Mouse (Mus musculus) kidney, adult 8-10 months (tissue): ENCODE data around the gene Tmem184b.

ENCODE experiments used
- DNase-seq, 2 experiments: peaks; one replicate each; pipeline ENCODE4 v3.0.0; 2022

Tmem184b gene

DNA sequence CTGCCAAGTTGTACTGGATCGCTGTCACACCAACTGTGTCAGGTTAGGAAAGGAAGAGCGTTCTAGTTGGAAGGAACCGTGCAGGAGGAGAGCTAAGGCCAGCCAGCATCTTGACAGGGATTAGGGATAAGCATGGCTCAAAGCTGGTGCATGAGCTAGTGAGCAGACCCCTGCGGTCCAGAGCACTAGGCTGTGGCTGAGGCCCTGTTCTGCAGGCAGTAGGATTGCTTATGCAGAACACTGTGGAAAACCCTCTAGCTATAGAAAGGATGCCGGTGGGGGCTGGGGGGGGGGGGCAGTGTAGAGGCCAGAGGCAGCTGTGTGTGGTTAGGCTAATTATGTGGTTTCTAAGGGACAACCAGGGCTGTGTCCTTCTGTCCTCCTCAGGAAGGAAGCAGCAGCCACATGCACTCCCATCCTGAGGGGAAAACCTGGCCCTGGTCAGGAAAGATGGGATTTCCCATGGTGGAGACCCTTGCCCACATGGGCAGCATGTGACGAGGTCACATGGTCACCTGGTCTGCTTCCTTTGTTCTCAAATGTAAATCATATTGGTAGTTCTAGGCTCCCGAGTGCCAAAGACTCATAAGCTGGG lies 68.2 kb downstream of the Tmem184b start:
- no peak for DNase-seq

- DNase-seq = peak; percentile 45 to 54
Observed at GRCm38 (mm10) chr15:79333409-79333808, 70.0 kb downstream of the Tmem184b start.

DNA sequence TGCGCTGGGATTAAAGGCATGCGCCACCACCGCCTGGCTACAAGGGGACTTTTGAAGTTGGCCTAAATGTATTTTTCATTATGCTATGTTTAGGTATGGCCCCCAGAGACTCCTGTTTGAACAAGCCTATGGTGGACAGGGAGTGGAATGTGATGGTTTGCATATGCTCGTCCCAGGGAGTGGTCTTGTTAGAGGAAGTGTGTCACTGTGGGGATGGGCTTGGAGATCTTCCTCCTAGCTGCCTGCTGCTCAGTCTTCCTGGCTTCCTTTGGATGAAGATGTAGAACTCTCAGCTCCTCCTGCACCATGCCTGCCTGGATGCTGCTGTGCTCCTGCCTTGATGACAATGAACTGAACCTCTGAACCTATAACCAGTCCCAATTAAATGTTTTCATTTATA lies 72.8 kb downstream of the Tmem184b start:
- no peak for DNase-seq

GRCm38 (mm10) chr15:79329979-79330363 lies 73.4 kb downstream of the Tmem184b start:
- DNase-seq = no peak

DNA sequence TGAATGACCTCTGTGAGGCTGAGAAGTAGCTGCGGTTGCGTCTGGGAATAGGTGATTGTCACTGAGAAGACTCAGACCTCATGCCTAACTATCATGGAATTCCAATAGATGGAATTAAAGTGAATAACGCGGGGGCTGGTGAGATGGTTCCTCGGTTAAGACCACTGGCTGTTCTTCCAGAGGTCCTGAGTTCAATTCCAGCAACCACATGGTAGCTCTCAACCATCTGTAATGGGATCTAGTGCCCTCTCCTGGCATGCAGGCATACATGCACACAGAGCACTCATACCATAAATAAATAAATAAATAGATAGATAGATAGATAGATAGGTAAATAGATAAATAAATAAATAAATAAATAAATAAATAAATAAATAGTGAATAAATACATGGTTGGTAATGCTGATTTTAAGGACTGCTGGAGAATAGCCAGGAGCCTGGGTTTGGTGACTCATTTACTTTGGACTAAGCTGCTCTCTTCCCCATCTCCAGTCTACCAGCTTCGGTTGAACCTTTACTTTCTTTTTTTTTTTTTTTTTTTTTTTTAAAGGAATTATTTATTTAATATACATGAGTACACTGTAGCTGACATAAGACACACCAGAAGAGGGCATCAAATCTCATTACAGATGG lies 73.9 kb downstream of the Tmem184b start:
- DNase-seq = no peak

GRCm38 (mm10) chr15:79328939-79329275 lies 74.5 kb downstream of the Tmem184b start:
- DNase-seq = no peak

DNA sequence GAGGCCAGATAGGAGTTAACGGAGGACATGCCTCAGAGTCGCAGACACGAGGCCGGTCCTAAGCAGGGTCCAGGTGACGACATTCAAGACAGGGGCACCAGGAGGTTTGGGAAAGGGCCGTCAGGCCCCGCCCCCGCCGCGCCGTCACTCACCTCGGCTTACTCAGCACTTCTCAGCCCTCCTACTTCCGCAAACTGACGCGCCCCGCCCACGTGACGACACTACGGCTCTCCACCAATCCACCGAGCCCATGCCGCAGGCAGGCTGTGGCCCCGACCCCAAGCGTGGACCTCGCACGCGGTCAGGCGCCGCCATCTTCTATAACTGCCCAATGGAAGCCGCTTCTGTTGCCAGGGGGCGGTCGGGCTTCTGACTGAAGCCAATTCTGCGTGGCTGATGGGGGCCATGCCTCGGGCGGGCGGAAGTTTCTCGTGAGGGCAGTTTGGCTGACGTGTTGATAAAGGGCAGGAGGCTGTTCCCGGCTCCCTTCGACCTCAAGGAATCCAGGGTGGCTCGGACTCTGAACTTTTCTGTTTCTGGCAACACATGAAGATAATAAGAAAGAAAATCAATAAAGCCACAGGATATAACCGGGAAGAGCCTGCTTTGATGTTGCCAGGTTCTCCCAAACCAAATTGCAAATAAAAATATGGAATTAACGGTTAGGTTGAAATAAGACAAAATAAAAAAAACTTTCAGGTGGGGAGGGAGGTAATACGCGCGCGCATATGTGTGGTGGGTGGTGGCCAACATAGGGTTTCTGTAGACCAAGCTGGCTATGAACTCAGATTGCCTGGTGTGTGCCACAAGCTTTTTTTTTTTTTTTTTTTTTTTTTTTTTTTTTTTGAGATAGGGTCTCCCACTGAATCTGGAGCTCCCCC lies 75.1 kb downstream of the Tmem184b start, which contains the start of gene Pla2g6:
TSS of gene Pla2g6 (minus strand) at position 333 of the 881 bp plus-strand sequence.
- peak; percentile 99 for DNase-seq

GRCm38 (mm10) chr15:79326971-79327961 lies 76.1 kb downstream of the Tmem184b start:
- peak; percentile 77 to 89 for DNase-seq

- peak; percentile 31 to 48 for DNase-seq
Observed at GRCm38 (mm10) chr15:79326264-79326663, 77.1 kb downstream of the Tmem184b start.

GRCm38 (mm10) chr15:79325742-79326141 lies 77.6 kb downstream of the Tmem184b start:
- DNase-seq = no peak

DNA sequence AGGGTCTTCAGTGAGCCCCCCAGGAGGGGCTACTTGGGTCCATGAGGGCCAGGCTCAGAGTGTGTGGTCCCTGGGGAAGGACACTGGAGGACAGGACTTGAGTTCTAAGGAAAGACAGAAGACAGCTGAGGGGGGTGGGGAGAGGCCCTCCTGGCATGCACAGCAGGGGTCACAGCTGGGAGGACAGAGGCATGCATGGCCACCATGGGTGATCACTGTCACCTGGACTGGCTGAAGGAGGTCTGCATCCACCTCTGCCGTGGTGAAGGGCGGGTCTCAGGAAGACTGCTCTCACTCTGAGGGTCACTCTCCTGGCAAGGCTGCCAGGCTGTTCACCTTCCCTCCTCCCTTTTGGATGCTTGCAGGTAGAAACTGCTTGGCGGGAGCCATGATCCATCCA lies 79.0 kb downstream of the Tmem184b start:
- no peak for DNase-seq

DNA sequence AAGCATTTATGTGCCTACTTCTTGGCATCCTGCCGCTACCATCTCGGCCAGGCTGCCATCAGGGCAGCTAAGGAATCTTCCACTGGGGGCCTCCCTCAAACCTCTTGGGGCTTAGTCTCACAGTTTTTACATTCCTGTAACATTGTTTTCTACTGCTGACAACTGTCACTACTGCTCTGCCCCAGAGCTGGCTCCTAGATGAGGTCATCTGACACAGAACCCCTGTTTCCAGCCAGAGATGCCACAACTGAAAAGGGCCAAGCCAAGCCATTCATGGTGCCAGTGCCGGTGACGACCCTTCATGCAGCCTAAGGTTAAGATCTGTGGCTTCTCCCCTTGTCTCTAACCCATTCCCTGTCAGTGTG lies 79.6 kb downstream of the Tmem184b start:
- no peak for DNase-seq

GRCm38 (mm10) chr15:79322991-79323790 lies 80.2 kb downstream of the Tmem184b start:
- peak; percentile 83 to 85 for DNase-seq

GRCm38 (mm10) chr15:79322281-79322990 lies 80.9 kb downstream of the Tmem184b start:
- no peak for DNase-seq

DNA sequence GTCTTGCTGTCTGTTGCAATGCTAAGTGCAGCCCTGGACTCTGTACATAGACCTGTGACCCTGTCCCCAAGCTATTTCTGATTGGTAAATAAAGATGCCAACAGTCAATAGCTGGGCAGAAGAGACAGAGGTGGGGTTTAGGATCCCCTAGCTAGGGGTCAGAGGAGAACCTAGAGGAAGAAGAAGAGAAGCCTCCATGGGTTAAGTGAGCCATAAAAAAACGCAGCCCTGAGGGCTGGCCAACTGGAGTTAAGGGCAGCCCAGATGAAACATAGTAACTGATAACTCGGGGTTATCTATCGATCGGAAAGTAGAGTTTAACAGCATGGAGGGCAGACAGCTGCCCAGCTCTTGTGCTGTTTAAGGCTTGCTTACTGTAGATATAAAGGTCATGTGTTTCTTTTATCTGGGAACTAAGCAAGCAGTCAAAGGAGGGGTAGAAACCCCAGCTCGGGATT lies 81.6 kb downstream of the Tmem184b start:
- DNase-seq = no peak

- no peak for DNase-seq
Observed at GRCm38 (mm10) chr15:79313848-79314369, 89.5 kb downstream of the Tmem184b start.
